Mouse (Mus musculus) megakaryocyte, embryonic 14.5 days (primary cell): Measurements from ENCODE around the gene Trio. TPM values are rescaled to one million over a fixed set of nuclear protein-coding genes. Genes with fewer than 3 reads are reported as not detected.

Source experiments
- H3K27me3 ChIP-seq: replicated peaks from 2 replicates; pipeline ENCODE3; 2012; ENCODE audit warnings: inconsistent platforms
- H3K36me3 ChIP-seq: replicated peaks from 2 replicates; pipeline ENCODE3; 2012; ENCODE audit warnings: low read length, inconsistent platforms, mixed read lengths
- H3K4me1 ChIP-seq: 2 replicates; pipeline ENCODE4 v1.6.1; 2012; ENCODE audit warnings: inconsistent platforms
- H3K4me3 ChIP-seq: replicated peaks from 2 replicates; pipeline ENCODE3; 2012; ENCODE audit warnings: moderate library complexity, mild to moderate bottlenecking, inconsistent platforms
- H3K9me3 ChIP-seq: 2 replicates; pipeline ENCODE4 v1.6.1; 2012; ENCODE audit warnings: inconsistent platforms
- FLI1 ChIP-seq: IDR thresholded peaks from 2 replicates; pipeline ENCODE4 v1.6.1; 2012; ENCODE audit warnings: low read length, inconsistent platforms, mixed read lengths
- GATA1 ChIP-seq: IDR thresholded peaks from 3 replicates; pipeline ENCODE4 v1.6.1; 2012; ENCODE audit warnings: mixed read lengths, low read length, inconsistent platforms, borderline replicate concordance
- polyA plus RNA-seq: library from polyadenylated mRNA; stranded (reverse); fragments of >175 nt; gene quantifications from 2 replicates; pipeline ENCODE4 v1.2.3, GENCODE M21; 2012; ENCODE audit warnings: low replicate concordance; ENCODE audit not compliant: insufficient read depth

The Trio gene
- polyA plus RNA-seq, 1 experiment: 5.8 TPM

- Histone ChIP-seq H3K36me3 (no peaks in the 10 kb centered on the region), H3K4me1 (peaks cover 19% of the 10 kb centered on the region), H3K27me3 (peaks cover 13% of the 10 kb centered on the region), H3K9me3 (no peaks in the 10 kb centered on the region), H3K4me3 (no peak overlapping the region)
- no peak for TF ChIP-seq FLI1
- TF ChIP-seq GATA1: no peak
Measured at GRCm38 (mm10) chr15:27935772-27936746, 89.6 kb downstream of the Trio start.

DNA sequence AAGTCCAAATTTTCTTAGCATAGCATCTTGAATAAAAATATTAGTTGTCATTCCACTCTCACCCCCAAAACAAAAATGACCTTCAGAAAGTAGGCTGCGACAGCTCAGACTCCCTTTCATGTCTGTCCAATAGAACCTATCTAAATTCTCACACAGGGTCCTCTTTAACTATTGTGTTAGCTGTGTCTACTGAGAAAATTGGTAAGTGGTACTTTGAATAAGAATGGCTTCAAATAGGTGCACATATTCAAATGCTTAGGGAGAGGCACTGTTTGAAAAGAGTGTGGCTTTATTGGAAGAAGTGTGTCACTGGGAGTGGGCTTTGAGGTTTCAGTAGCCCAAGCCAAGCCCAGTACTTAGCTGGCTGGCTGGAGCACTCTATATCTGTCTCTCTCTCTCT, 92.4 kb downstream of the Trio start:
- TF ChIP-seq GATA1: no peak
- TF ChIP-seq FLI1: no peak
- H3K36me3 ChIP-seq: no peaks in the 10 kb centered on the region
- no peaks in the 10 kb centered on the region for H3K9me3 ChIP-seq
- peaks cover 17% of the 10 kb centered on the region for H3K27me3 ChIP-seq
- H3K4me1 ChIP-seq: peaks cover 16% of the 10 kb centered on the region
- H3K4me3 ChIP-seq: no peak overlapping the region

GRCm38 (mm10) chr15:27931891-27932290, 93.8 kb downstream of the Trio start:
- H3K27me3 ChIP-seq: peaks cover 12% of the 10 kb centered on the region
- no peaks in the 10 kb centered on the region for H3K9me3 ChIP-seq
- H3K4me3 ChIP-seq: no peak overlapping the region
- H3K4me1 ChIP-seq: peaks cover 12% of the 10 kb centered on the region
- H3K36me3 ChIP-seq: no peaks in the 10 kb centered on the region
- no peak for TF ChIP-seq FLI1
- no peak for TF ChIP-seq GATA1

DNA sequence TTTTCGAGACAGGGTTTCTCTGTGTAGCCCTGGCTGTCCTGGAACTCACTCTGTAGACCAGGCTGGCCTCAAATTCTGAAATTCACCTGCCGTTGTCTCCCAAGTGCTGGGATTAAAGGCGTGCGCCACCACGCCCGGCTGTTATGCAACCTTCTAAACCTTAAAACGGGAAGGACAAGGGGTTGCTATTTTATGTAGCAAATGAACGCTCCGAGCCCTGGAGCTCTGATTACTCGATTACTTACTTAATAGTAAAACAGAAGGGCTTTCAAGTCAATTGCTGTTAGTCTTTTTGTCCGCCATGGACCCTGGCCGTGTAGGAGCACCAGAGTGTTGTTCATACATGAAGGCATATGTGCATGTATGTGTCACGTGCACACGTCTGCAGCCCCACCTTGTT, 94.2 kb downstream of the Trio start:
- H3K4me1 ChIP-seq: peaks cover 15% of the 10 kb centered on the region
- H3K36me3 ChIP-seq: no peaks in the 10 kb centered on the region
- peaks cover 11% of the 10 kb centered on the region for H3K27me3 ChIP-seq
- no peak for TF ChIP-seq FLI1
- TF ChIP-seq GATA1: no peak
- H3K4me3 ChIP-seq: no peak overlapping the region
- H3K9me3 ChIP-seq: no peaks in the 10 kb centered on the region

DNA sequence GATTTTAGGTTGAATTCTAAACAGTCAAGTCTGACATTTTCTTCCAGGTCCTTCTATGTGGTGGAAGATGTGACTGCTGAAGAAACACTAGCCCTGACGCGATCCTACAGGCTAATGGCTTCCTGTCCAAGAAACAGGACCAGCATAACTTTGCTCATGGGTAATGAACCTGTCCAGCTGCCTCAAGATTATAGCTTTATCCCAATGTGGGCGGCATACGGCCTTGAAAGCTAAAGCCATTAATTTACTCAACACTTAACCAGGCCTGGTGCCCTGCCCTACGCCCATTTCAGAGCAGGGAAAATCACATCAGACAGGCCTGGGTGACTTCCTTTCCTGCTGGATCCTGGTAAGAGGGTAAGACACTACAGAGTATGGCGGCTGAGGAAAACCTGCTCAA, 98.0 kb downstream of the Trio start:
- Histone ChIP-seq H3K9me3 (no peaks in the 10 kb centered on the region), H3K36me3 (no peaks in the 10 kb centered on the region), H3K4me3 (no peak overlapping the region), H3K4me1 (peaks cover 43% of the 10 kb centered on the region), H3K27me3 (peaks cover 8% of the 10 kb centered on the region)
- no peak for TF ChIP-seq GATA1
- no peak for TF ChIP-seq FLI1

GRCm38 (mm10) chr15:27926941-27927340, 98.7 kb downstream of the Trio start:
- TF ChIP-seq FLI1 (no peak), GATA1 (no peak)
- H3K9me3 ChIP-seq: no peaks in the 10 kb centered on the region
- H3K4me3 ChIP-seq: no peak overlapping the region
- H3K36me3 ChIP-seq: no peaks in the 10 kb centered on the region
- H3K4me1 ChIP-seq: peaks cover 45% of the 10 kb centered on the region
- peaks cover 10% of the 10 kb centered on the region for H3K27me3 ChIP-seq

DNA sequence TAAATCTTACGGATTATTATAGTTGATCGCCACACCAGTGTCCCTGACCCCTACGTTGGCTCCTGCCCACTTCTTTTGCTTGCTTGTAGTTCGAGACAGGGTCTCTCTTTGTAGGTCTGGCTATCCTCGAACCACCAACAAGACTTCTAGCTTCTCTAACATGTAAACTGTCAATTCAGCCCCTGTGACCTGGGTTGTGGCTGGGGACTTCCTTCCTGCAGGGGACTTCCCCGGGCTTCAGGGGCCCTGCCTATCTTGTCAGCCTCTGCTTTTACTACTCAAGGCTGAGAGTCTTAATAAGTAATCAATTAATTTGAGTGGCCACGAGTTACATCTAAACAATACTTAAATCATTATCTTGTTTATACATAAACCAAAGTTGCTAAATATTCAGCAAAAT, 99.2 kb downstream of the Trio start:
- Histone ChIP-seq H3K36me3 (no peaks in the 10 kb centered on the region), H3K4me3 (peak overlapping the region; percentile 44), H3K4me1 (peaks cover 45% of the 10 kb centered on the region), H3K27me3 (peaks cover 12% of the 10 kb centered on the region), H3K9me3 (no peaks in the 10 kb centered on the region)
- TF ChIP-seq GATA1 (no peak), FLI1 (no peak)

DNA sequence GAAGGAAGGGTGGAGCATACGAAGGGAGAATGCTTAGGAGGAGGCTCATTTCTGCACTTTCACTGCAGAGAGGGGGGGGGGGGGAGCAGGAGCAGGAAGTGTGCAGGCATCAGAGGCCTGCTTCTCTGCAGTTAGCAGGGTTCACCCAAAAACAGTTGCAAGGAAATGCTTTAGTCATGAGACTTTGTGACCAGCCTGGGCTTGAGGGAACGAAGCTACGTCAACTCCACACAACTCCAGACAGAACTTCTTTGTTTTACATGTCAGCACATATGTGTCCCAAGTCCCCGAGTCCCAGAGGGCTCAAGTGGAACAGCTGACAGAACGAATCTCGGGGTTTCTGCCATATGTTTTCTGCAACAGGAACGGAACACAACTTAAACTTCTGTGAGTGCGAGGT, 99.8 kb downstream of the Trio start:
- Histone ChIP-seq H3K36me3 (no peaks in the 10 kb centered on the region), H3K27me3 (peaks cover 12% of the 10 kb centered on the region), H3K4me3 (peak overlapping the region; percentile 44), H3K4me1 (peaks cover 45% of the 10 kb centered on the region), H3K9me3 (no peaks in the 10 kb centered on the region)
- TF ChIP-seq FLI1 (no peak), GATA1 (no peak)

GRCm38 (mm10) chr15:27925004-27925635, 100.5 kb downstream of the Trio start:
- Histone ChIP-seq H3K4me3 (no peak overlapping the region), H3K9me3 (no peaks in the 10 kb centered on the region), H3K27me3 (peaks cover 16% of the 10 kb centered on the region), H3K4me1 (peaks cover 45% of the 10 kb centered on the region), H3K36me3 (no peaks in the 10 kb centered on the region)
- TF ChIP-seq GATA1: no peak
- no peak for TF ChIP-seq FLI1

GRCm38 (mm10) chr15:27923987-27924341, 101.7 kb downstream of the Trio start:
- no peak for TF ChIP-seq FLI1
- TF ChIP-seq GATA1: no peak
- Histone ChIP-seq H3K27me3 (peaks cover 14% of the 10 kb centered on the region), H3K9me3 (no peaks in the 10 kb centered on the region), H3K36me3 (no peaks in the 10 kb centered on the region), H3K4me1 (peaks cover 48% of the 10 kb centered on the region), H3K4me3 (no peak overlapping the region)
